Mouse (Mus musculus): Measurements from ENCODE around the gene Eif2ak4. TPM values are rescaled to one million over a fixed set of nuclear protein-coding genes. Genes with fewer than 3 reads are reported as not detected.

Gene Eif2ak4
- polyA plus RNA-seq, 1 experiment: 21.5 TPM

DNA sequence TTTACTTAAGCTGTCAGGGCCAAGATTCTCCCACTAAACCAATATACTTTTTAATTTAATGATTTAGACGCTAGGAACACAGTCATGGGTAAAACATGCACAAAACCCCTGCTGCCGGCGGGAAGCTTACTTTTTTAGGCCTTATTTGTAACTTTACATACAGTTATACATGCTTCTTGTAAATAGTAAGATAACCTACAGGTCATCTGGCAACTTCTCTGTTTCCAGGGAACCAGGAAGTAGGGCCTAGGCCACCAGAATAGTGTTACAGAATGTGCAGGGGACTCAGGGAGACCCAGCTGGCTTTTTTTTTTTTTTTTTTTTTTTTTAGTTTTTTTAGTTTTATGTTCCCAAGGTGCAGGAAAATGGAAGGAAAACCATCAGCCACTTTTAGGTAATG lies 1.2 kb downstream of the Eif2ak4 start:
- DNase-seq: no peak
- WGBS: 64% methylated on average over 3 of the region's 3 CpGs
- H3K4me1 ChIP-seq (ENCODE audit: control insufficient read depth, insufficient read depth, low read length): no peaks in the 10 kb centered on the region
- no peaks in the 10 kb centered on the region for H3K27me3 ChIP-seq (ENCODE audit: control insufficient read depth, insufficient read depth, low read length)
- no peak overlapping the region for H3K4me3 ChIP-seq (replicated peaks; ENCODE audit: insufficient read depth, low read depth, low read length)
- no peak overlapping the region for H3K27ac ChIP-seq (ENCODE audit: insufficient read depth, low read length)
- no peak for TF ChIP-seq POLR2A (IDR thresholded peaks at IDR 0.05; ENCODE audit: borderline replicate concordance, insufficient read depth, low read length)
- TF ChIP-seq CTCF (IDR thresholded peaks at IDR 0.05; ENCODE audit: borderline replicate concordance, insufficient read depth, low read depth, low read length): no peak

DNA sequence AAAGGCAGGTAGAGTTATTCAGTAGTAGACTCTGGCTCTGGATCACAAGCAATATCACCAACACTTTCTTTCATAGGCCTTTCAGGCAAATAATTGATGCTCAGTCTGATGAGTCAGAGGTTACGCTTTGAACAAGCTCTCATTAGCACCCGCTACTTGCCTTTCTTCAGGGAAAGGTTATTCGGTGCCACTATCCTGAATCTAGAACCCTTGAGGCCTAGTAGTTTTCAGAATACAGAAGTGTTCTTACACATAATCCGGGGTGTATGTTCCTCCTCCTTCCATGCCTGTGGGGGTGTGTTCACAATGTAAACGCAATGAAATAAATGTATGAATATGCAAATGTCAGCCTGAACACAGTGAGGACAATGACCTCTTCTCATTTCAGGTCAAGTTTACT lies 1.7 kb downstream of the Eif2ak4 start:
- WGBS: 82% methylated on average over 5 of the region's 5 CpGs
- Histone ChIP-seq H3K4me3 (replicated peaks; ENCODE audit: insufficient read depth, low read depth, low read length) (no peak overlapping the region), H3K4me1 (ENCODE audit: control insufficient read depth, insufficient read depth, low read length) (no peaks in the 10 kb centered on the region), H3K27me3 (ENCODE audit: control insufficient read depth, insufficient read depth, low read length) (no peaks in the 10 kb centered on the region), H3K27ac (ENCODE audit: insufficient read depth, low read length) (no peak overlapping the region)
- no peak for DNase-seq
- no peak for TF ChIP-seq POLR2A (IDR thresholded peaks at IDR 0.05; ENCODE audit: borderline replicate concordance, insufficient read depth, low read length)
- TF ChIP-seq CTCF (IDR thresholded peaks at IDR 0.05; ENCODE audit: borderline replicate concordance, insufficient read depth, low read depth, low read length): no peak

DNA sequence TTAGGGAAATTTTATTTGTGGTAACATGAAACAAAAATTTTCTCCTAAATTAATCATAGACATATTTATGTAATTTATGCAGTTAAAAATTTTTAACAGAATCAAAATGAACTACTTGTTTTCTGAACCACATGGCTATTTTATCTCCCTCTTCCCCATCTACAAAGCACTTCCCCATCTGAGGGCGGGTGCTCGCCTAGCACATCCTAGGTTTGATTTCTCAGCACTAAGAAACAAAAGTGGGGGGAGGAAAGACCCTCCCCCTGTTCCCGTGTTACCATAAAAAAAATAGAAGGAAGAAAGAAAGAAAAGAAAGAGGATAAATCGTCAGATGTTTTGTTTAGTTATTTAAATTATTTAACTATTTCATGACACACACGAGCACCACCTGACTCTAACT lies 2.8 kb downstream of the Eif2ak4 start:
- WGBS: 84% methylated on average over 5 of the region's 5 CpGs
- no peak for DNase-seq
- no peaks in the 10 kb centered on the region for H3K4me1 ChIP-seq (ENCODE audit: control insufficient read depth, insufficient read depth, low read length)
- H3K27ac ChIP-seq (ENCODE audit: insufficient read depth, low read length): no peak overlapping the region
- no peak for TF ChIP-seq CTCF (IDR thresholded peaks at IDR 0.05; ENCODE audit: borderline replicate concordance, insufficient read depth, low read depth, low read length)
- no peak for TF ChIP-seq POLR2A (IDR thresholded peaks at IDR 0.05; ENCODE audit: borderline replicate concordance, insufficient read depth, low read length)
- H3K4me3 ChIP-seq (replicated peaks; ENCODE audit: insufficient read depth, low read depth, low read length): no peak overlapping the region
- no peaks in the 10 kb centered on the region for H3K27me3 ChIP-seq (ENCODE audit: control insufficient read depth, insufficient read depth, low read length)

GRCm38 (mm10) chr2:118399751-118400150 lies 11.3 kb downstream of the Eif2ak4 start:
- H3K4me1 ChIP-seq (ENCODE audit: control insufficient read depth, insufficient read depth, low read length): peaks cover 6% of the 10 kb centered on the region
- no peak overlapping the region for H3K4me3 ChIP-seq (replicated peaks; ENCODE audit: insufficient read depth, low read depth, low read length)
- WGBS: 95% methylated on average over 5 of the region's 5 CpGs
- no peak for DNase-seq
- TF ChIP-seq POLR2A (IDR thresholded peaks at IDR 0.05; ENCODE audit: borderline replicate concordance, insufficient read depth, low read length) (no peak), CTCF (IDR thresholded peaks at IDR 0.05; ENCODE audit: borderline replicate concordance, insufficient read depth, low read depth, low read length) (no peak)
- no peak overlapping the region for H3K27ac ChIP-seq (ENCODE audit: insufficient read depth, low read length)
- no peaks in the 10 kb centered on the region for H3K27me3 ChIP-seq (ENCODE audit: control insufficient read depth, insufficient read depth, low read length)

GRCm38 (mm10) chr2:118401834-118402727 lies 13.7 kb downstream of the Eif2ak4 start:
- Histone ChIP-seq H3K27me3 (ENCODE audit: control insufficient read depth, insufficient read depth, low read length) (no peaks in the 10 kb centered on the region), H3K4me1 (ENCODE audit: control insufficient read depth, insufficient read depth, low read length) (peaks cover 6% of the 10 kb centered on the region), H3K27ac (ENCODE audit: insufficient read depth, low read length) (no peak overlapping the region), H3K4me3 (replicated peaks; ENCODE audit: insufficient read depth, low read depth, low read length) (no peak overlapping the region)
- TF ChIP-seq CTCF (IDR thresholded peaks at IDR 0.05; ENCODE audit: borderline replicate concordance, insufficient read depth, low read depth, low read length): no peak
- no peak for TF ChIP-seq POLR2A (IDR thresholded peaks at IDR 0.05; ENCODE audit: borderline replicate concordance, insufficient read depth, low read length)
- WGBS: 61% methylated on average over 5 of the region's 5 CpGs
- no peak for DNase-seq

DNA sequence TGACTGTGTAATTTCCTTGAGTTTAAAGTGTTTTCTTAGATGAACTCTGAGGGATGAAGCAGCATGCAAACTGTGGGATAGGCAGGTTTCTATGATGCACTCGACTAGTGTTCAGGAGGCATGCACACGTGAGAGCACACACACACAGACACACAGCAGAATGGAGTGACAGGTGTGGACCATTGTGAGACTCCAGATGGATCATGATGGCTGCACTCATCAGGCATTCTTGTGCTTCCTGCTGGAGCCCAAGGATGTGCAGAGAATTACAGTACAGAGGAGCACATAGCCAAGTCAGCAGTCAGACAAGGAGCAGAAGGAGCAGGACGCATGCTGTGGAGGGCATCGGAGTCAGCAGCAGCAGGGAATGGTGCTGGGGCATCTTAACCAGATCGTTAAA lies 15.9 kb downstream of the Eif2ak4 start:
- no peak overlapping the region for H3K4me3 ChIP-seq (replicated peaks; ENCODE audit: insufficient read depth, low read depth, low read length)
- H3K4me1 ChIP-seq (ENCODE audit: control insufficient read depth, insufficient read depth, low read length): peaks cover 6% of the 10 kb centered on the region
- no peak overlapping the region for H3K27ac ChIP-seq (ENCODE audit: insufficient read depth, low read length)
- 20% methylated on average over 5 of the region's 5 CpGs for WGBS
- TF ChIP-seq CTCF (IDR thresholded peaks at IDR 0.05; ENCODE audit: borderline replicate concordance, insufficient read depth, low read depth, low read length): no peak
- TF ChIP-seq POLR2A (IDR thresholded peaks at IDR 0.05; ENCODE audit: borderline replicate concordance, insufficient read depth, low read length): no peak
- DNase-seq: no peak
- H3K27me3 ChIP-seq (ENCODE audit: control insufficient read depth, insufficient read depth, low read length): no peaks in the 10 kb centered on the region

GRCm38 (mm10) chr2:118405568-118405967 lies 17.1 kb downstream of the Eif2ak4 start:
- no peak for DNase-seq
- TF ChIP-seq CTCF (IDR thresholded peaks at IDR 0.05; ENCODE audit: borderline replicate concordance, insufficient read depth, low read depth, low read length) (no peak), POLR2A (IDR thresholded peaks at IDR 0.05; ENCODE audit: borderline replicate concordance, insufficient read depth, low read length) (no peak)
- H3K27me3 ChIP-seq (ENCODE audit: control insufficient read depth, insufficient read depth, low read length): no peaks in the 10 kb centered on the region
- WGBS: 66% methylated on average over 4 of the region's 4 CpGs
- H3K4me1 ChIP-seq (ENCODE audit: control insufficient read depth, insufficient read depth, low read length): peaks cover 6% of the 10 kb centered on the region
- no peak overlapping the region for H3K4me3 ChIP-seq (replicated peaks; ENCODE audit: insufficient read depth, low read depth, low read length)
- H3K27ac ChIP-seq (ENCODE audit: insufficient read depth, low read length): no peak overlapping the region

DNA sequence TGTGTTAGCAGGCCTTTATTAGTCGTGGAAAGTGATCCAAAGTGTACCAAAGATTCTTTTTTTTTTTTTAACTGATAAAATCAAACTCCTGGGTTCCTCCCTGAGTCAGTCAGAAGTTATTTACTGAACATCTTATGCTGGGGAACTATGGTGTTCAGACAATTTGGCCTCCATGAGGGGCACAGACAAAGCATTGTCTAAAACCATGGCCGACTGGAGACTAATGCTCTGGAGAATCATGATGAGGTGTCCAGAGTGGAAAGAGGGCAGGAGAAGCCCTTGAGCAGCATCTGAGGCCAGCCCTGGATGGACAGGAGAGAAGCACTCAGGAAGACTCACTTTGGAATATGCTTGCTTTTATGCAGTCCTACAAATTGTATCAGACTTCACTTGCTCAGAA lies 18.4 kb downstream of the Eif2ak4 start:
- no peak for DNase-seq
- H3K27ac ChIP-seq (ENCODE audit: insufficient read depth, low read length): no peak overlapping the region
- WGBS: 55% methylated on average over 2 of the region's 2 CpGs
- peaks cover 6% of the 10 kb centered on the region for H3K4me1 ChIP-seq (ENCODE audit: control insufficient read depth, insufficient read depth, low read length)
- H3K4me3 ChIP-seq (replicated peaks; ENCODE audit: insufficient read depth, low read depth, low read length): no peak overlapping the region
- no peak for TF ChIP-seq POLR2A (IDR thresholded peaks at IDR 0.05; ENCODE audit: borderline replicate concordance, insufficient read depth, low read length)
- TF ChIP-seq CTCF (IDR thresholded peaks at IDR 0.05; ENCODE audit: borderline replicate concordance, insufficient read depth, low read depth, low read length): no peak
- H3K27me3 ChIP-seq (ENCODE audit: control insufficient read depth, insufficient read depth, low read length): no peaks in the 10 kb centered on the region

Data from cerebellum, adult 2 months (tissue).